Mouse (Mus musculus) embryonic facial prominence, embryonic 12.5 days (tissue): Measurements from ENCODE around the gene Anxa1. TPM values are rescaled to one million over a fixed set of nuclear protein-coding genes. Genes with fewer than 3 reads are reported as not detected.

Experiments
- polyA plus RNA-seq: library from polyadenylated mRNA; unstranded; fragments of >200 nt; fragmentation: Nextera tagmentation; extraction: Ambion mirVana; gene quantifications from 2 replicates; pipeline ENCODE4 v1.2.1, GENCODE M21; 2016

Anxa1 gene
- polyA plus RNA-seq, 1 experiment from 2014 or later: 34.6 TPM

Other genes with a start within 250 kb of the Anxa1 start
- 9.7 and 30.5 TPM in 2 replicates for gene Aldh1a1, start 101.8 kb upstream of the Anxa1 start, polyA plus RNA-seq